Mouse (Mus musculus): ENCODE measurements around the gene Gtpbp1. TPM values are rescaled to one million over a fixed set of nuclear protein-coding genes. Genes with fewer than 3 reads are reported as not detected.

The Gtpbp1 gene
- polyA plus RNA-seq, 1 experiment, result 52.7 TPM

DNA sequence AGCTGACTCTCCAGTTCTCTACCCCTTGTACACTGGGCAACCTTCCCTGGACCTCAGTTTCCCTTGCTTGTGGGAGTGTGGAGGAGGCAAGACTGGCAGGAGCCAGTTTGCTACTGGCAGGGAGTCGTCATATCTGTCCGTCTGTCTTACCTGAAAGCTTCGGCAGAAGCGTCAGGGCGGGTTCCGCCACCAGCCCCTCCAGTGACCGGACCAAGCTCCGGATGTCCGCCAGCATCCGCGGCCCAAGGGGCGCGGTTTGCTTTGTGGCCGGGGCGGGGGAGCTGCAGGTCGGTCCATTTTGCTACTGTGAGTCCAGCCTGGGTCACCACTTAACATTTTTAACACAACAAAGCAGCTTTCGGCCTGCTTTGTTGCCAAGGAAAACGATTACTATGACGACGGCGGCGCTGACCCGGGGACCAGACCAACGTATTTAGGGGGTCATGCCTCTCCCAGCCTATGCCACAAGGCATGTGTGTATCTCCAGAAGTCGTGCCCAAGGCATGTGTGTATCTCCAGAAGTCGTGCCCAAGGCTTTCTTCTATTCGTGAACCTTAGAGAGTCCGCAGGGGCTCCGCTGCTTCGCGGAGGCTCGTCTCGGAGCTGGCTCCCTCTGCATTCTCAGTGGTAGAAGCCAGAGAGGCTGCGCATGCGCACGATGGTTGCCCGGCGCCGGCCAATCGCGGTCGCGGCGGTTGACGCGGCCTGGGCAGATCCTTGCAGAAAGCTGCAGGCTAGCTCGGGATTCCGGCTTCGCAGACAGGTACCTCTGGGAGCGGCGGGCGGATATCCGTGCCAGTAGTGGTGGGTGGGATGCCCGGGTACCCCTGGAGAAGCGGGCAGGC lies 31.9 kb upstream of the Gtpbp1 start, which contains the start of the genes Fam227a and Cby1:
Fam227a (minus strand) TSS at position 426 of the 845 bp plus-strand sequence.
Cby1 (plus strand) TSS at position 669 of the 845 bp plus-strand sequence.
- no peaks in the 10 kb centered on the region for H3K79me2 ChIP-seq (ENCODE audit: control insufficient read depth, insufficient read depth)
- peak within 1 kb of the TSS; percentile 40 for H3ac ChIP-seq (ENCODE audit: control insufficient read depth, insufficient read length)
- no peaks in the 10 kb centered on the region for H3K27me3 ChIP-seq (ENCODE audit: control insufficient read depth, insufficient read depth, insufficient read length)
- no peaks in the 10 kb centered on the region for H3K36me3 ChIP-seq (ENCODE audit: control insufficient read depth, insufficient read depth)
- peak within 1 kb of the TSS; percentile 84 for H3K4me2 ChIP-seq (ENCODE audit: low read depth)
- peak within 1 kb of the TSS; percentile 70 for H3K4me3 ChIP-seq
- TF ChIP-seq TCF12 (IDR thresholded peaks at IDR 0.05; ENCODE audit: insufficient read depth, poor library complexity, severe bottlenecking), result no peak
- TF ChIP-seq TCF3 (IDR thresholded peaks at IDR 0.05; ENCODE audit: insufficient read length, low read depth), result no peak
- TF ChIP-seq REST (IDR thresholded peaks at IDR 0.05; ENCODE audit: insufficient read depth, insufficient read length), result no peak
- no peak for TF ChIP-seq E2F4 (IDR thresholded peaks at IDR 0.05; ENCODE audit: insufficient read depth)
- peak; percentile 88 for TF ChIP-seq POLR2A (IDR thresholded peaks at IDR 0.05; ENCODE audit: insufficient read length, low read depth)
- TF ChIP-seq CEBPB (IDR thresholded peaks at IDR 0.05; ENCODE audit: insufficient read depth, poor library complexity, severe bottlenecking), result no peak
- peak; percentile 86 for TF ChIP-seq POLR2AphosphoS2 (IDR thresholded peaks at IDR 0.05; ENCODE audit: insufficient read length, low read depth)
- peak in 1 of 3 experiments; percentile 18 for TF ChIP-seq MYOG (IDR thresholded peaks at IDR 0.05; ENCODE audit: control insufficient read depth in 1 of 3, insufficient read depth in 1 of 3, insufficient read length in 2 of 3, low read depth in 2 of 3)
- no peak for TF ChIP-seq MAX (IDR thresholded peaks at IDR 0.05; ENCODE audit: low read depth)
- TF ChIP-seq SRF (IDR thresholded peaks at IDR 0.05; ENCODE audit: control insufficient read depth, insufficient read length, low read depth), result peak; percentile 7
- no peak for TF ChIP-seq MYOD1 (IDR thresholded peaks at IDR 0.05; ENCODE audit: control insufficient read depth in 1 of 3, insufficient read length in 2 of 3, low read depth in 2 of 3)
- no peak for TF ChIP-seq USF1 (IDR thresholded peaks at IDR 0.05; ENCODE audit: low read depth)

DNA sequence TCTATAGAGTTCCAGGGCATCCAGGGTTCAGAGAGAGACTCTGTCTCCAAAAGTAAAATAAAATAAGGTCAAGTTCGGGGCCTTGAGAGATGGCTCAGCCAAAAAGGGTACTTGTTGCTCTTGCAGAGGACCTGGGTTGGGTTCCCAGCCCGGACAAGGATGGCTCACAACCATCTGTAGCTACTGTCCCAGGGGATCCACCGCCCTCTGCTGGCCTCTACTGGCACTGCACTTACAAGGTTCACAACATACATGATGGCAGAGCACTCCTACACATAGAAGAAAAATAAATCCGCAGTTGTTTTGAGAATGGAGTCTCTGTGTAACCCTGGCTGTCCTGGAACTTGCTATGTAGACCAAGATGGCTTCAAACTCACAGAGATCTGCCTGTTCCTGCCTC lies 28.8 kb upstream of the Gtpbp1 start:
- Histone ChIP-seq H3K36me3 (ENCODE audit: control insufficient read depth, insufficient read depth) (no peaks in the 10 kb centered on the region), H3K27me3 (ENCODE audit: control insufficient read depth, insufficient read depth, insufficient read length) (no peaks in the 10 kb centered on the region), H3K4me2 (ENCODE audit: low read depth) (no peak overlapping the region), H3K4me3 (no peak overlapping the region), H3ac (ENCODE audit: control insufficient read depth, insufficient read length) (no peak overlapping the region), H3K79me2 (ENCODE audit: control insufficient read depth, insufficient read depth) (no peaks in the 10 kb centered on the region)
- no peak for TF ChIP-seq TCF12 (IDR thresholded peaks at IDR 0.05; ENCODE audit: insufficient read depth, poor library complexity, severe bottlenecking)
- no peak for TF ChIP-seq MAX (IDR thresholded peaks at IDR 0.05; ENCODE audit: low read depth)
- no peak for TF ChIP-seq E2F4 (IDR thresholded peaks at IDR 0.05; ENCODE audit: insufficient read depth)
- no peak for TF ChIP-seq POLR2AphosphoS2 (IDR thresholded peaks at IDR 0.05; ENCODE audit: insufficient read length, low read depth)
- TF ChIP-seq CEBPB (IDR thresholded peaks at IDR 0.05; ENCODE audit: insufficient read depth, poor library complexity, severe bottlenecking), result no peak
- no peak for TF ChIP-seq SRF (IDR thresholded peaks at IDR 0.05; ENCODE audit: control insufficient read depth, insufficient read length, low read depth)
- TF ChIP-seq REST (IDR thresholded peaks at IDR 0.05; ENCODE audit: insufficient read depth, insufficient read length), result no peak
- no peak for TF ChIP-seq TCF3 (IDR thresholded peaks at IDR 0.05; ENCODE audit: insufficient read length, low read depth)
- no peak for TF ChIP-seq MYOG (IDR thresholded peaks at IDR 0.05; ENCODE audit: control insufficient read depth in 1 of 3, insufficient read depth in 1 of 3, insufficient read length in 2 of 3, low read depth in 2 of 3)
- TF ChIP-seq USF1 (IDR thresholded peaks at IDR 0.05; ENCODE audit: low read depth), result no peak
- TF ChIP-seq MYOD1 (IDR thresholded peaks at IDR 0.05; ENCODE audit: control insufficient read depth in 1 of 3, insufficient read length in 2 of 3, low read depth in 2 of 3), result no peak
- no peak for TF ChIP-seq POLR2A (IDR thresholded peaks at IDR 0.05; ENCODE audit: insufficient read length, low read depth)

DNA sequence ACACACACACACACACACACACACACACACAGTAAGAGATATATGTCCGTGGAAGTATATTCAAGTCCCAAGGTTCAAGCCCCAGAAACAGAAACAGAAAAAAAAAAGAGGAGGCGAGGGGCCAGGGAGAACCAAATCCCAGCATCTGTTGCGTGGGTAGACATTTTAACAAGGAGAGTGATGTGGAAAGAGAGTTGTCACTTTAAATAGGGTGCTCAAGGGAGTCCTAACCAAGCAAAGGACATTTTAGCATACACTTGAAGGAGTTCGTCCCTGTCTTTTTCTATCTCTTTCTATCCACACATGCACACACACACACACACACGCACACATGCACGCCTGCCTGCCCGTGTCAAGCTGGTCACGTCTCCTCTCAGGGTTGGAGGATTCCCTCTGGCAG lies 26.0 kb upstream of the Gtpbp1 start:
- H3ac ChIP-seq (ENCODE audit: control insufficient read depth, insufficient read length), result no peak overlapping the region
- no peak overlapping the region for H3K4me3 ChIP-seq
- no peak overlapping the region for H3K4me2 ChIP-seq (ENCODE audit: low read depth)
- H3K36me3 ChIP-seq (ENCODE audit: control insufficient read depth, insufficient read depth), result no peaks in the 10 kb centered on the region
- no peaks in the 10 kb centered on the region for H3K79me2 ChIP-seq (ENCODE audit: control insufficient read depth, insufficient read depth)
- TF ChIP-seq SRF (IDR thresholded peaks at IDR 0.05; ENCODE audit: control insufficient read depth, insufficient read length, low read depth), result no peak
- TF ChIP-seq MYOD1 (IDR thresholded peaks at IDR 0.05; ENCODE audit: control insufficient read depth in 1 of 3, insufficient read length in 2 of 3, low read depth in 2 of 3), result no peak
- no peak for TF ChIP-seq POLR2A (IDR thresholded peaks at IDR 0.05; ENCODE audit: insufficient read length, low read depth)
- TF ChIP-seq POLR2AphosphoS2 (IDR thresholded peaks at IDR 0.05; ENCODE audit: insufficient read length, low read depth), result no peak
- TF ChIP-seq MAX (IDR thresholded peaks at IDR 0.05; ENCODE audit: low read depth), result no peak
- no peak for TF ChIP-seq TCF12 (IDR thresholded peaks at IDR 0.05; ENCODE audit: insufficient read depth, poor library complexity, severe bottlenecking)
- no peak for TF ChIP-seq USF1 (IDR thresholded peaks at IDR 0.05; ENCODE audit: low read depth)
- no peak for TF ChIP-seq MYOG (IDR thresholded peaks at IDR 0.05; ENCODE audit: control insufficient read depth in 1 of 3, insufficient read depth in 1 of 3, insufficient read length in 2 of 3, low read depth in 2 of 3)
- H3K27me3 ChIP-seq (ENCODE audit: control insufficient read depth, insufficient read depth, insufficient read length), result no peaks in the 10 kb centered on the region

DNA sequence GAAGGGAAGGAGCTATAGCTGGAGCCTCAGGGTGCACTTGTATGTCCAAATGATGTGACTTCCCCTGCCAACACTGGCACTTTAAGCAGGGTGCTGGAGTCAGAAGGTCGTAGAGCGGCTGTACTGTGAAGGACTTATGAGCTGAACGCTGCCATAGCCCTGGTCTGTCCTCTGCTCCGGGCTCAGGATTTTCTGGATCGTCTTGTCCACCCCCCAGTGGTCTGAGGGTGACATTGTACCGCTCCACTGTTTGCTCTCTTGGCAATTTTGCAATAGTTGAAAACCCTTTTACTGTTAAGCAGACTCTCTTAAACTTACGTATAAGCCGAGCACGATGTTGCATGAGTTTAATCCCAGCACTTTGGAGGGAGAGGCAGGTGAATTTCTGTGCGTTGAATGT lies 21.4 kb upstream of the Gtpbp1 start:
- H3K4me3 ChIP-seq, result no peak overlapping the region

More for the DNA sequence above, 21.4 kb upstream of the Gtpbp1 start:
- Histone ChIP-seq H3K4me2 (ENCODE audit: low read depth) (no peak overlapping the region), H3ac (ENCODE audit: control insufficient read depth, insufficient read length) (no peak overlapping the region), H3K79me2 (ENCODE audit: control insufficient read depth, insufficient read depth) (peaks cover 29% of the 10 kb centered on the region), H3K27me3 (ENCODE audit: control insufficient read depth, insufficient read depth, insufficient read length) (no peaks in the 10 kb centered on the region), H3K36me3 (ENCODE audit: control insufficient read depth, insufficient read depth) (peaks cover 13% of the 10 kb centered on the region)
- TF ChIP-seq MYOD1 (IDR thresholded peaks at IDR 0.05; ENCODE audit: control insufficient read depth in 1 of 3, insufficient read length in 2 of 3, low read depth in 2 of 3), result no peak
- TF ChIP-seq USF1 (IDR thresholded peaks at IDR 0.05; ENCODE audit: low read depth), result no peak
- no peak for TF ChIP-seq TCF3 (IDR thresholded peaks at IDR 0.05; ENCODE audit: insufficient read length, low read depth)
- TF ChIP-seq POLR2AphosphoS2 (IDR thresholded peaks at IDR 0.05; ENCODE audit: insufficient read length, low read depth), result no peak
- no peak for TF ChIP-seq TCF12 (IDR thresholded peaks at IDR 0.05; ENCODE audit: insufficient read depth, poor library complexity, severe bottlenecking)
- no peak for TF ChIP-seq SRF (IDR thresholded peaks at IDR 0.05; ENCODE audit: control insufficient read depth, insufficient read length, low read depth)
- no peak for TF ChIP-seq MAX (IDR thresholded peaks at IDR 0.05; ENCODE audit: low read depth)
- TF ChIP-seq MYOG (IDR thresholded peaks at IDR 0.05; ENCODE audit: control insufficient read depth in 1 of 3, insufficient read depth in 1 of 3, insufficient read length in 2 of 3, low read depth in 2 of 3), result no peak
- no peak for TF ChIP-seq CEBPB (IDR thresholded peaks at IDR 0.05; ENCODE audit: insufficient read depth, poor library complexity, severe bottlenecking)
- TF ChIP-seq E2F4 (IDR thresholded peaks at IDR 0.05; ENCODE audit: insufficient read depth), result no peak
- no peak for TF ChIP-seq REST (IDR thresholded peaks at IDR 0.05; ENCODE audit: insufficient read depth, insufficient read length)
- no peak for TF ChIP-seq POLR2A (IDR thresholded peaks at IDR 0.05; ENCODE audit: insufficient read length, low read depth)
